In the genomic region with DNA sequence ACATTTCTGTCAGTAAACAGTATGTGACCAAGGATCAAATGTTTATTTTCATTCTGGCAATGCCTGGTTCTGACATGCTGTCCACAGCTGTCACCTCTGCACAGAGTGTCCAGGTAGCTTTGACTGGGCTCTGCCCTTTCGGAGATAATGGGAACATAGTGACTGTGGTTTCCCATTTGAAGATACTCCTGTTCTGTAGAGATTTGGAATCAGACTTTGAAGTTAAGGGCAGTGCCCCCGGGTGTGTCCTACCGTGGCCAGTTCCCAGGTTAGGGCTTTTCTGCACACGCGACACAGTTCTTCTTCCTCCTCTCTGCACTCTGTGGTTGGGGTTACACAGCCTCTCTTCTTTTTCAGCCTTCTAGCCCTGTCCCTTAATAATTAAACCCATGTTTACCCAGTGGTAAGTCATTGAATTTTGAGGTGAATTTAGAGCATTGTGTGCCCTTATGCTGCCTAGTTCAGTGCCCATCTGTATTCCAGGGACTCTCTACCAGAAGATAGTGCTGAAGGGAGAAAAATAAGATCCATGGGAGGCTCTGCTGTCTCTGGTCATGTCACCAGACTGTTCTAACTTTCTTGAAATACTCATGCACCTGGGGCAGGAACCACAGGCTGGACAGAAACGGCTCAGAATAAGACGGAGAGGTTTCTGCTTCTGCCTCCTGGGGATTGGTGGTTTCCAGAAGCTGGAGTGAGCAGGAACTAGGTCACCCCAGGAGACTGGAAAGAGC, we compare ENCODE assay signal across 19 mouse cellular contexts. TPM values are rescaled to one million over a fixed set of nuclear protein-coding genes. Genes with fewer than 3 reads are reported as not detected.
DNase-seq lines count a peak whose midpoint lies in the region; ATAC-seq and TF ChIP-seq lines count a peak whose summit lies in the region.
"Had no signal": no experiment of that assay in that cellular context is flagged by ENCODE, and none has a peak within 500 bp of the region (broad histone marks: within the 10 kb centered on the region; RNA-seq: fewer than 3 reads in every experiment).

No protein-coding gene starts in this region.

- H3K27ac ChIP-seq in hindbrain, embryonic 10.5 days: peak overlapping the region; percentile 72
- H3K27ac ChIP-seq in hindbrain, embryonic 16.5 days (ENCODE audit: low read depth, low read length): no peak overlapping the region
- no peak overlapping the region; the same call in 1 of the 2 replicates for H3K27ac ChIP-seq in liver, embryonic 13.5 days
- H3K27ac ChIP-seq in stomach, postnatal 0 days (replicated peaks): peak overlapping the region; percentile 56; the same call in 1 of the 2 replicates
- H3K27ac ChIP-seq: forebrain, embryonic 12.5 days; heart, embryonic 13.5 days had no signal

- H3K36me3 ChIP-seq in hindbrain, embryonic 10.5 days: peaks cover 21% of the 10 kb centered on the region
- no peaks in the 10 kb centered on the region for H3K36me3 ChIP-seq in hindbrain, embryonic 16.5 days (ENCODE audit: control insufficient read depth, insufficient read depth, low read length)
- H3K36me3 ChIP-seq in megakaryocyte, embryonic 14.5 days (replicated peaks; ENCODE audit: low read length): peaks cover 100% of the 10 kb centered on the region
- peaks cover 5% of the 10 kb centered on the region; the same call in 1 of the 2 replicates for H3K36me3 ChIP-seq in liver, embryonic 13.5 days
- H3K36me3 ChIP-seq in stomach, postnatal 0 days (ENCODE audit: control insufficient read depth, insufficient read depth, low read length): no peaks in the 10 kb centered on the region
- H3K36me3 ChIP-seq: G1E had no signal

- no peak for ATAC-seq in hindbrain, embryonic 16.5 days
- ATAC-seq in megakaryocyte, adult 5-6 weeks (ENCODE audit: poor library complexity, severe bottlenecking): no peak
- ATAC-seq in liver, embryonic 13.5 days (ENCODE audit: low read depth): 0 out of 2 replicates have a peak, but pooled peaks have one; percentile 9
- no peak for ATAC-seq in stomach, postnatal 0 days (ENCODE audit: low FRiP score, low TSS enrichment)

- 90% methylated on average over 7 of the region's 7 CpGs for WGBS in hindbrain, embryonic 10.5 days
- WGBS in hindbrain, embryonic 16.5 days: 87% methylated on average over 7 of the region's 7 CpGs
- 48% methylated on average over 7 of the region's 7 CpGs for WGBS in liver, embryonic 13.5 days (ENCODE audit: insufficient replicate concordance)
- 61% methylated on average over 7 of the region's 7 CpGs for WGBS in stomach, postnatal 0 days

- TF ChIP-seq EP300 in stomach, postnatal 0 days (optimal IDR thresholded peaks at IDR 0.05): no peak

- no peak for DNase-seq in hindbrain, embryonic 10.5 days (ENCODE audit: low spot score)
- no peak for DNase-seq in liver, embryonic 13.5 days
- no peak for DNase-seq in stomach, postnatal 0 days (ENCODE audit: low spot score)
- no peak for DNase-seq in heart, adult 18-20 months
- no peak for DNase-seq in adrenal gland, adult 2 months
- DNase-seq: B cell, adult 2 months; gastrocnemius, postnatal 25 days; left cerebral cortex, postnatal 4 days; midbrain, embryonic 14.5 days; right cerebral cortex, adult 18-20 months had no signal

- H3K27me3 ChIP-seq in hindbrain, embryonic 10.5 days (ENCODE audit: insufficient read depth, poor library complexity, severe bottlenecking): no peaks in the 10 kb centered on the region
- no peaks in the 10 kb centered on the region for H3K27me3 ChIP-seq in hindbrain, embryonic 16.5 days (replicated peaks; ENCODE audit: control insufficient read depth, insufficient read depth, low read length)
- no peaks in the 10 kb centered on the region for H3K27me3 ChIP-seq in megakaryocyte, embryonic 14.5 days (replicated peaks)
- H3K27me3 ChIP-seq in liver, embryonic 13.5 days: no peaks in the 10 kb centered on the region
- H3K27me3 ChIP-seq in stomach, postnatal 0 days (ENCODE audit: control insufficient read depth, insufficient read depth, low read length): no peaks in the 10 kb centered on the region
- H3K27me3 ChIP-seq: forebrain, embryonic 12.5 days; heart, embryonic 13.5 days; hindbrain, embryonic 12.5 days; neural tube, embryonic 13.5 days had no signal

- peaks cover 6% of the 10 kb centered on the region; the same call in 1 of the 2 replicates for H3K9me3 ChIP-seq in hindbrain, embryonic 10.5 days
- H3K9me3 ChIP-seq in hindbrain, embryonic 16.5 days (ENCODE audit: control insufficient read depth, low read length): no peaks in the 10 kb centered on the region
- H3K9me3 ChIP-seq in megakaryocyte, embryonic 14.5 days: peaks cover 12% of the 10 kb centered on the region
- no peaks in the 10 kb centered on the region; the same call in 1 of the 2 replicates for H3K9me3 ChIP-seq in liver, embryonic 13.5 days (replicated peaks)
- no peaks in the 10 kb centered on the region for H3K9me3 ChIP-seq in stomach, postnatal 0 days (ENCODE audit: control insufficient read depth, low read length)
- H3K9me3 ChIP-seq: heart, embryonic 13.5 days; neural tube, embryonic 13.5 days had no signal

- no peak overlapping the region for H3K4me3 ChIP-seq in hindbrain, embryonic 10.5 days
- no peak overlapping the region for H3K4me3 ChIP-seq in hindbrain, embryonic 16.5 days (ENCODE audit: low read length)
- H3K4me3 ChIP-seq in megakaryocyte, embryonic 14.5 days (replicated peaks): peak overlapping the region; percentile 34
- H3K4me3 ChIP-seq in liver, embryonic 13.5 days (replicated peaks): no peak overlapping the region
- no peak overlapping the region for H3K4me3 ChIP-seq in stomach, postnatal 0 days (ENCODE audit: low read depth, low read length)
- H3K4me3 ChIP-seq: embryonic facial prominence, embryonic 10.5 days; forebrain, embryonic 12.5 days; heart, embryonic 13.5 days; hindbrain, embryonic 12.5 days; neural tube, embryonic 13.5 days had no signal

- H3K4me2 ChIP-seq in hindbrain, embryonic 16.5 days (ENCODE audit: low read length): no peak overlapping the region
- H3K4me2 ChIP-seq in liver, embryonic 13.5 days: peak overlapping the region; percentile 13; the same call in 1 of the 2 replicates
- no peak overlapping the region for H3K4me2 ChIP-seq in stomach, postnatal 0 days (replicated peaks; ENCODE audit: low read depth)
- H3K4me2 ChIP-seq: forebrain, embryonic 12.5 days; heart, embryonic 13.5 days; hindbrain, embryonic 12.5 days; neural tube, embryonic 13.5 days had no signal

- H3K9ac ChIP-seq in hindbrain, embryonic 16.5 days (ENCODE audit: low read depth, low read length): no peak overlapping the region
- H3K9ac ChIP-seq in liver, embryonic 13.5 days: no peak overlapping the region
- H3K9ac ChIP-seq in stomach, postnatal 0 days (ENCODE audit: low read length): no peak overlapping the region
- H3K9ac ChIP-seq: forebrain, embryonic 12.5 days; heart, embryonic 13.5 days; hindbrain, embryonic 12.5 days; neural tube, embryonic 13.5 days had no signal

- H3K4me1 ChIP-seq in hindbrain, embryonic 10.5 days (replicated peaks): peaks cover 76% of the 10 kb centered on the region
- H3K4me1 ChIP-seq in hindbrain, embryonic 16.5 days (ENCODE audit: control insufficient read depth, insufficient read depth, low read depth, low read length): peaks cover 25% of the 10 kb centered on the region
- H3K4me1 ChIP-seq in megakaryocyte, embryonic 14.5 days: peaks cover 100% of the 10 kb centered on the region
- H3K4me1 ChIP-seq in liver, embryonic 13.5 days (replicated peaks): peaks cover 66% of the 10 kb centered on the region
- H3K4me1 ChIP-seq in stomach, postnatal 0 days (replicated peaks; ENCODE audit: control insufficient read depth, insufficient read depth): peaks cover 11% of the 10 kb centered on the region

- TF ChIP-seq CTCF in stomach, postnatal 0 days (IDR thresholded peaks at IDR 0.05; ENCODE audit: low read depth): no peak

RNA-seq across cellular contexts. Expression of a gene that starts 47.9 kb away (rescaled TPM):
- 42.2 and 56.0 TPM in 2 replicates for polyA plus RNA-seq in hindbrain, embryonic 10.5 days (2016; fragmentation: Nextera tagmentation; extraction: Ambion mirVana)
- 33.8 and 40.2 TPM in 2 replicates for polyA plus RNA-seq in hindbrain, embryonic 16.5 days (2015; fragmentation: Nextera tagmentation; extraction: Ambion mirVana)
- 55.0 and 143 TPM in 2 replicates for polyA plus RNA-seq in megakaryocyte, embryonic 14.5 days (2012; ENCODE audit: insufficient read depth, low replicate concordance)
- total RNA-seq in megakaryocyte, adult 5-6 weeks (2015): 31.3 and 61.1 TPM in 2 replicates
- 15.5 and 20.4 TPM in 2 replicates for total RNA-seq in megakaryocyte, adult 5-6 weeks (2017)
- 20.5 and 26.0 TPM in 2 replicates for polyA plus RNA-seq in liver, embryonic 13.5 days (2015; fragmentation: Nextera tagmentation; extraction: Ambion mirVana)
- polyA plus RNA-seq in stomach, postnatal 0 days (2015; fragmentation: Nextera tagmentation; extraction: Ambion mirVana): 48.6 and 48.9 TPM in 2 replicates
- total RNA-seq in heart, adult 18-20 months (2021): 10 to 100 TPM; 38.2 to 38.7 TPM
- total RNA-seq in adrenal gland, adult 2 months (2021): 10 to 100 TPM; 46.9 to 64.0 TPM
- 11.1 and 11.4 TPM in 2 replicates for polyA plus RNA-seq in adrenal gland, adult 2 months (2012; rRNA removed)
- total RNA-seq: G1E had no signal
- polyA plus RNA-seq: G1E had no signal

Comparison
In these comparisons a context has a peak if more than half of its experiments do, and no peak if none do; other contexts are left out.
1. H3K27ac ChIP-seq: peak in hindbrain, embryonic 10.5 days (single experiment) and stomach, postnatal 0 days (single experiment); none in hindbrain, embryonic 16.5 days (single experiment) and liver, embryonic 13.5 days (single experiment).